Mouse (Mus musculus) intestine, embryonic 14.5 days (tissue): Measurements from ENCODE around the gene Lpar5. TPM values are rescaled to one million over a fixed set of nuclear protein-coding genes. Genes with fewer than 3 reads are reported as not detected.

Experiments used
- ATAC-seq: fragments of 200-750 bp; cut with Nextera tagmentation; replicated peaks from 2 replicates; pipeline ENCODE4 v1.8.0; 2017; ENCODE audit warnings: low read depth, moderate number of reproducible peaks, moderate TSS enrichment, moderate library complexity; ENCODE audit not compliant: low FRiP score, low TSS enrichment
- DNase-seq: peaks from one replicate; pipeline ENCODE4 v3.0.0-alpha.2; 2018; ENCODE audit warnings: low spot score
- H3K27ac ChIP-seq: fragments of 300-500 bp; sonication (generic); 2 replicates; pipeline ENCODE4 v1.5.1; 2014; ENCODE audit warnings: low read depth, mild to moderate bottlenecking, control low read depth
- H3K27me3 ChIP-seq: fragments of 300-500 bp; sonication (generic); replicated peaks from 2 replicates; pipeline ENCODE4 v1.6.1; 2014; ENCODE audit warnings: low read length, control low read depth; ENCODE audit not compliant: control insufficient read depth, insufficient read depth
- H3K36me3 ChIP-seq: fragments of 300-500 bp; sonication (generic); 2 replicates; pipeline ENCODE4 v1.6.1; 2014; ENCODE audit warnings: low read length, control low read depth; ENCODE audit not compliant: control insufficient read depth, insufficient read depth
- H3K4me1 ChIP-seq: fragments of 300-500 bp; sonication (generic); replicated peaks from 2 replicates; pipeline ENCODE4 v1.6.1; 2014; ENCODE audit warnings: low read length, control low read depth, mixed read lengths; ENCODE audit not compliant: control insufficient read depth, insufficient read depth
- H3K4me2 ChIP-seq: fragments of 300-500 bp; sonication (generic); 2 replicates; pipeline ENCODE4 v1.6.1; 2014; ENCODE audit warnings: low read length
- H3K4me3 ChIP-seq: fragments of 300-500 bp; sonication (generic); 2 replicates; pipeline ENCODE4 v1.5.1; 2014; ENCODE audit warnings: low read depth, low read length, control low read depth, mixed read lengths
- H3K9ac ChIP-seq: fragments of 300-500 bp; sonication (generic); 2 replicates; pipeline ENCODE4 v1.6.1; 2014; ENCODE audit warnings: mild to moderate bottlenecking, low read length
- H3K9me3 ChIP-seq: fragments of 300-500 bp; sonication (generic); 2 replicates; pipeline ENCODE4 v1.6.1; 2016; ENCODE audit warnings: low read length, control low read depth; ENCODE audit not compliant: control insufficient read depth
- WGBS: fragments of 180-500 bp; shearing (Covaris S2); extraction: QIAGEN DNeasy Blood & Tissue Kit; methylation state at CpG from one replicate; pipeline ENCODE4 v1.1.7; 2014; 5-methylcytosine and 5-hydroxymethylcytosine counted together
- polyA plus RNA-seq: library from polyadenylated mRNA; unstranded; fragments of >200 nt; fragmentation: Nextera tagmentation; extraction: Ambion mirVana; gene quantifications from 2 replicates; pipeline ENCODE4 v1.2.1, GENCODE M21; 2014

Lpar5 gene
- polyA plus RNA-seq, 1 experiment from 2014 or later, result 3.0 TPM

DNA sequence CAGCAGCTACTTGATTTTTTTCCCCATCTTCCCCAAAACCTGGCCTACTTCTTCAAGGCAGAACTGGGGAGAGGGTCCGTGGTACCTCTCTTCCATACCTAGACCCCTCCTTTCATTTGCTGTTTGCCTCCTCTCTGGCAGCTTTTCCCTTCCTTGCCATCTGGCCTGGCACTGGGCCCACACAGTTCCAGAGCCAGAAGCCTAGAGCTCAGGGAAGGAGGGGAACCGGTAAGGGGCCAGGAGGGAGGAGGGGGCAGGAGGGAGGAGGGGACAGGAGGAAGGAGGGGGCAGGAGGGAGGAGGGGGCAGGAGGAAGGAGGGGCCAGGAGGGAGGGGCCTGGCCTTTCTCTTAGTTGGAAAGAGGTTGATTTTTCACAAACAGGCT, 4.2 kb downstream of the Lpar5 start:
- H3K27ac ChIP-seq, result peak overlapping the region; percentile 57
- H3K4me3 ChIP-seq, result no peak overlapping the region
- H3K9ac ChIP-seq, result no peak overlapping the region

DNA sequence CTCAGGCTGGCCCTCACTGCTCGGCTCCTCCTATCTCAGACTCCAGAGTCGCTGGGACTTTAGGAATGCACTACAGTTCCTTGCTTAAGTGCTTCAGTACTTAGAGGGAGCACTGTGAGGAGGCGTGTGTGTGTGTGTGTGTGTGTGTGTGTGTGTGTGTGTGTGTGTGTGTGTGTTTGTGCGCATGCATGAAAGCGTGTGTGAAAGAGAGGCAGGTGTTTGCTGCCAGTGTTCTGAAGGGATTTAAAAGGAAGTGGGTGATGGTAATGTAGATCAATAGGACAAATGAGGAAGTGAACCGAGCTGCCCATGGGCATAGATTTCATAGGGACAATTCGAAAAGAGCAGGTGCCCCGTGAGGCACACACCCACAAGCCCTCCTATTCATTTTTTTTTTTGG, 6.1 kb downstream of the Lpar5 start:
- H3K9me3 ChIP-seq, result no peaks in the 10 kb centered on the region
- H3K27ac ChIP-seq, result no peak overlapping the region
- H3K9ac ChIP-seq, result no peak overlapping the region
- H3K4me2 ChIP-seq, result no peak overlapping the region
- DNase-seq, result no peak
- peaks cover 7% of the 10 kb centered on the region; the same call in 1 of the 2 replicates for H3K4me1 ChIP-seq
- H3K36me3 ChIP-seq, result no peaks in the 10 kb centered on the region
- H3K27me3 ChIP-seq, result no peaks in the 10 kb centered on the region
- ATAC-seq, result no peak
- 72% methylated on average over 8 of the region's 8 CpGs for WGBS
- H3K4me3 ChIP-seq, result no peak overlapping the region

More for the DNA sequence above, 4.2 kb downstream of the Lpar5 start:
- H3K27me3 ChIP-seq, result no peaks in the 10 kb centered on the region
- ATAC-seq (no peak), DNase-seq (peak; percentile 72)
- no peak overlapping the region for H3K4me2 ChIP-seq
- H3K4me1 ChIP-seq, result peaks cover 7% of the 10 kb centered on the region; the same call in 1 of the 2 replicates
- WGBS, result 11% methylated on average over 2 of the region's 2 CpGs
- no peaks in the 10 kb centered on the region for H3K9me3 ChIP-seq
- H3K36me3 ChIP-seq, result no peaks in the 10 kb centered on the region

DNA sequence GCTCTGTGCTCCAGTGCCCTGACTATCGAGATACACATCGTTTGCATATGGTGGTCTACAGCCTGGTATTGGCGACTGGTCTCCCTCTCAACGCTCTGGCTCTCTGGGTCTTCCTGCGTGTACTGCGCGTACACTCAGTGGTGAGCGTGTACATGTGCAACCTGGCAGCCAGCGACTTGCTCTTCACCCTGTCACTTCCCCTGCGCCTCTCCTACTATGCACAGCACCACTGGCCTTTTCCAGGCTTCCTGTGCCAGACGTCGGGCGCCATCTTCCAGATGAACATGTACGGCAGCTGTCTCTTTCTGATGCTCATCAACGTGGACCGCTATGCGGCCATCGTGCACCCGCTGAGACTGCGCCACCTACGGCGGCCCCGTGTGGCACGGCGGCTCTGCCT, 13.7 kb downstream of the Lpar5 start:
- peak overlapping the region; percentile 30; the same call in 1 of the 2 replicates for H3K27ac ChIP-seq
- peak; percentile 24; the same call in 1 of the 2 replicates for ATAC-seq
- 25% methylated on average over 25 of the region's 25 CpGs for WGBS

DNA sequence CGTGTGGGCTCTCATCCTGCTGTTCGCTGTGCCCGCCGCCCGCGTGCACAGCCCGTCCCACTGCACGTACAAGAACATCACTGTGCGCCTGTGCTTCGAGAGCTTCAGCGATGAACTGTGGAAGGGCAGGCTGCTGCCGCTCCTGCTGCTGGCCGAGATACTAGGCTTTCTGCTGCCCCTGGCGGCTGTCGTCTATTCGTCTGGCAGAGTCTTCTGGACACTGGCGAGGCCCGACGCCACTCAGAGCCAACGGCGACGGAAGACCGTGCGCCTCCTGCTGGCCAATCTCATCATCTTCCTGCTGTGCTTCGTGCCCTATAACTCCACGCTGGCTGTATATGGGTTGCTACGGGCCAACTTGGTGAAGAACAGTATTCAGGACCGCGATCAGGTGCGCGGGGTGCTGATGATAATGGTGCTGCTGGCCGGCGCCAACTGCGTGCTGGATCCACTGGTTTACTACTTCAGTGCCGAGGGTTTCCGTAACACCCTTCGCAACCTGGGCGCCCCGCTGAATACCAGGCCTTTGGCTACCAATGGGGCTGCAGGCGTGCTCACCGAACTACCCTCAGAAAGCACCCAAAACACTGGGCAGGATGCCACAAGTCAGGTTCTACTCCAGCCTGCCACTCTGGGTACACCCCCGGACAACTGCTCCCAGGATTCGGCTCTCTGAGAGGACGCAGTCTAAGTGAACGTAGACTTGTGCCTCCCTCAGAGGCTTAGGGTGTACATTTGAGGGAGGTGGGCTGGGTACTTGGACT, 14.3 kb downstream of the Lpar5 start:
- H3K27me3 ChIP-seq, result no peaks in the 10 kb centered on the region
- peak overlapping the region; percentile 59 for H3K4me2 ChIP-seq
- DNase-seq (peak; percentile 95), ATAC-seq (peak; percentile 84)
- peak overlapping the region; percentile 30; the same call in 1 of the 2 replicates for H3K27ac ChIP-seq
- peak overlapping the region; percentile 44 for H3K9ac ChIP-seq
- H3K4me1 ChIP-seq, result peaks cover 8% of the 10 kb centered on the region
- 23% methylated on average over 45 of the region's 45 CpGs for WGBS
- H3K36me3 ChIP-seq, result no peaks in the 10 kb centered on the region
- H3K9me3 ChIP-seq, result no peaks in the 10 kb centered on the region
- peak overlapping the region; percentile 34 for H3K4me3 ChIP-seq

More for the DNA sequence above, 13.7 kb downstream of the Lpar5 start:
- H3K9me3 ChIP-seq, result no peaks in the 10 kb centered on the region
- H3K9ac ChIP-seq, result peak overlapping the region; percentile 44
- no peaks in the 10 kb centered on the region for H3K36me3 ChIP-seq
- no peaks in the 10 kb centered on the region for H3K27me3 ChIP-seq
- H3K4me3 ChIP-seq, result peak overlapping the region; percentile 34
- peaks cover 8% of the 10 kb centered on the region for H3K4me1 ChIP-seq
- peak overlapping the region; percentile 59 for H3K4me2 ChIP-seq
- DNase-seq, result no peak

DNA sequence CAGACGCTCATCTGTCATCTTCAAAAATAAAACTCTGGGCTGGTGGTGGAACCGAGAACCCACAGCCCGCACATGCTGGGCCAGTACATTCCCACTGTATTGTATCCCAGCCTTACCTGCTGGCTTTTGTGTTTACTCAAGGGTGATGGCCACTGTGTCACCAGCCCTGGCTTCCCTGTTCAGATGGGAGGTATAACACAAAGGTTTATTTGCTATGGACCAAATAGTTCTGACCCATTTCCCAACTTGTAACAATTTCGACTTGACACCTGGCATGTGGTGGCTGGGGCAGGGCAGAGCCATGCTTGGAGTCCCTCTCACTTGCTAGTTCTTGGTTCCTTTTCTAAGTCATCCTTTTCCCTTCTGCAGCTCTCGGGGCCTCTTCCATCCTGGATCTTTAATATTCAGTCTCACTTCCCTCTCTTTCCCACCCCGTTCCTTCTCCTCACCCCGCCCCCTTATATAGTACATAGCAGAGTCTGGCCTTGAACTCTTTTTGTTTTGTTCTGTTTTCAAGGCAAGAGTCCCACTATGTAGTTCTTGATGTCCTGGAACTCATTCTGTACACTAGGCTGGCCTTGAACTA, 15.2 kb downstream of the Lpar5 start:
- Histone ChIP-seq H3K36me3 (no peaks in the 10 kb centered on the region), H3K9me3 (no peaks in the 10 kb centered on the region), H3K27me3 (no peaks in the 10 kb centered on the region), H3K4me3 (no peak overlapping the region), H3K9ac (no peak overlapping the region), H3K27ac (no peak overlapping the region), H3K4me2 (no peak overlapping the region), H3K4me1 (peaks cover 8% of the 10 kb centered on the region)
- ATAC-seq (no peak), DNase-seq (no peak)
- 84% methylated on average over 7 of the region's 7 CpGs for WGBS

DNA sequence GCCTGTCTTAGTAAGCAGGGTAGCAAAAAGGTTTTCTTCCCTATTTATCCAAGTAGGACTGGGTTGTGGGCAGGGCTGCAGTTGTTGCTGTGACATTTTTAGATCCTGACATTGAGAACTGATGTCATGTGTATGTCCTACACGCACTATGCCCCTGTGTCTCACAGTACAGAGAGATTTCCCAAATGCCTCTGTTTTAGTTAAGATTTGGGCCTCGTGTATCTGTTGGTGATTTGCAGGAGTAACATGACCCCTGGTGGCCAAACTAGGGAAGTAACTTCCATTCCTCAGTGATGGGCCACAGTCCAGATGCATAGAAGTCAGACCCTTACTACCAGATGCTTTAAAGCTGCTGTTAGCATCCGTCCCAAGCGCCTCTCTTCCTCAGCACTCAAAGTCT, 16.7 kb downstream of the Lpar5 start:
- peak; percentile 14; the same call in 1 of the 2 replicates for ATAC-seq
- 7% methylated on average over 4 of the region's 4 CpGs for WGBS
- H3K27ac ChIP-seq, result peak overlapping the region; percentile 51; the same call in 1 of the 2 replicates

DNA sequence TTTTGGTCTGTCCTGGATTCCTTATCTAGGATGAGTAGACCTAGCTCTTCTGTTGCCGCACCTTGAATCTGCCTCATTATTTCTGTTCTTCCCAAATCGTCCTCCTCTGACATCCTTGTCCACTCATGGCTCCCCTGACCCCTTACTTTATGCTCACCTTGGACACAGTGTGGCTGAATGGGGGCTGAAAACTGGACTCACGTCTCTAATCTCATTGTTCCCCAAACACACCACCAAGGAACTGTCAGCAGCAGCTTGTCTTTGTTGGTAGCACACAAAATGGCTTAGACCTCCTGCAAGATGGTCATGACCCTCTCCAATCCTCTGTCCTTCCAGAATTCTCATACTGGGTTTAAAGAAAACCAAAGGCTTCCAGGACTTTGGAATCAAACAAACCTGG, 20.2 kb downstream of the Lpar5 start:
- WGBS, result 73% methylated on average over 3 of the region's 3 CpGs

More for the DNA sequence above, 16.7 kb downstream of the Lpar5 start:
- Histone ChIP-seq H3K36me3 (no peaks in the 10 kb centered on the region), H3K27me3 (no peaks in the 10 kb centered on the region), H3K4me1 (peaks cover 19% of the 10 kb centered on the region), H3K9ac (no peak overlapping the region), H3K9me3 (no peaks in the 10 kb centered on the region), H3K4me2 (no peak overlapping the region), H3K4me3 (no peak overlapping the region)
- DNase-seq, result peak; percentile 75

DNA sequence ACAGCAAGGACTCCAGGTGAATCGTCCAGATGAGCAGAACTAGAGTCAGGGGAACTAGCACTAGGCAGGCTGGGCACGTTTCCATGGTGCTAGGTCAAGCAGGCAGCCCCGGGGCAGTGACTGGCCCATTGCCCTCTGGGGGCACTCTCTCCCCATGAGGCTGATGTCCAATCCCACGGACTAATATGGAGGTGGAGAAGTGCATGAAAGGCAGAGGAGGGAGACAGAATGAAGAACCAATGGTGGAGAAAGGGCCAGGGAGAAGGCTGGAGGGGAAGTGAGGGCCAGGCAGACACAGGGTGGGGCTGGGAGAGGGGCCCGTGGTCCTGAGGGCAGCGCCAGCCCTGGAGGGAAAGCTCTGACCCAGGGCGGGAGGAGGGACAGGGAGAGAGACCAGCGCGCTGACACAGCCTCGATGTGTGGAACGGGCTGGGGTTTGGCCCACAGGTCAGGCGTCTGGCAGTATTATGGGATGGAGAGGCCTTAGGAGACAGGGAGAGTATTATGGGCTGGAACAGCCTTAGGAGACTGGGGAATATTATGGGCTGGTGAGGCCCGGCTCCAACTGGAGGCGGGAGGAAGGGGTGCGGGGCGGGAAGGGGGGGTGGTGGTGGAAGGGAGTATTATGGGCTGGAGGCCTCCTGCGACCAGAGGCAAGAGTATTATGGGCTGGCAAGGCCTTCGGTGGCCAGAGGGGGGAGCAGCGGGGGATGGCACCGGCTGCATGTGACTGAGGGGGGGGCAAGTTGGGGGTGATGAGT, 21.0 kb downstream of the Lpar5 start:
- Histone ChIP-seq H3K4me3 (no peak overlapping the region), H3K27ac (peak overlapping the region; percentile 77), H3K27me3 (no peaks in the 10 kb centered on the region), H3K36me3 (no peaks in the 10 kb centered on the region), H3K9me3 (no peaks in the 10 kb centered on the region), H3K4me2 (peak overlapping the region; percentile 41), H3K9ac (peak overlapping the region; percentile 23), H3K4me1 (peaks cover 29% of the 10 kb centered on the region)
- ATAC-seq, result peak; percentile 70
- WGBS, result 4% methylated on average over 20 of the region's 20 CpGs
- peak; percentile 87 for DNase-seq

More for the DNA sequence above, 20.2 kb downstream of the Lpar5 start:
- H3K4me3 ChIP-seq, result no peak overlapping the region
- ATAC-seq (no peak), DNase-seq (no peak)
- H3K9ac ChIP-seq, result no peak overlapping the region
- no peak overlapping the region for H3K4me2 ChIP-seq
- H3K27ac ChIP-seq, result peak overlapping the region; percentile 77
- no peaks in the 10 kb centered on the region for H3K36me3 ChIP-seq
- peaks cover 33% of the 10 kb centered on the region for H3K4me1 ChIP-seq
- H3K27me3 ChIP-seq, result no peaks in the 10 kb centered on the region
- no peaks in the 10 kb centered on the region for H3K9me3 ChIP-seq
